Mouse (Mus musculus) inflammation-experienced regulatory T-cells (primary cell): ENCODE data around the gene Utp6. TPM values are rescaled to one million over a fixed set of nuclear protein-coding genes. Genes with fewer than 3 reads are reported as not detected.

Experiments used
- polyA plus RNA-seq, 2 experiments: library from polyadenylated mRNA; unstranded; fragments of 100-300 nt; shearing (Covaris generic); gene quantifications; one replicate each; pipeline ENCODE4 v1.2.1; 2017

Utp6 gene
- polyA plus RNA-seq: 10 to 100 TPM; 50.9 to 51.3 TPM

GRCm38 (mm10) chr11:79962125-79962876, at the start of gene Utp6:
TSS of gene Utp6 (minus strand) at chr11:79962390.

GRCm38 (mm10) chr11:79992592-79993355, 30.6 kb upstream of the Utp6 start, which contains the start of gene Suz12:
TSS of gene Suz12 (plus strand) at chr11:79993106.

Other genes starting within 250 kb of the Utp6 start
- 10 to 100 TPM; 44.4 to 54.0 TPM for gene Suz12, start 30.7 kb upstream of the Utp6 start, polyA plus RNA-seq
- 100 to 1,000 TPM; 305 to 309 TPM for gene Crlf3, start 118.6 kb upstream of the Utp6 start, polyA plus RNA-seq
- gene Atad5, start 127.0 kb upstream of the Utp6 start, polyA plus RNA-seq: 1 to 10 TPM; 3.8 to 3.9 TPM
- gene Tefm, start 179.8 kb upstream of the Utp6 start, polyA plus RNA-seq: 10 to 100 TPM; 15.0 to 19.7 TPM
- gene Adap2, start 191.7 kb upstream of the Utp6 start, polyA plus RNA-seq: under 1 TPM; 0.17 to 0.42 TPM
- gene Rnf135, start 221.5 kb upstream of the Utp6 start, polyA plus RNA-seq: 10 to 100 TPM in 1 of 2 experiments, 1 to 10 TPM in 1; 9.7 to 19.0 TPM
- 10 to 100 TPM; 53.4 to 59.7 TPM for gene Rhot1, start 246.6 kb upstream of the Utp6 start, polyA plus RNA-seq